Mouse (Mus musculus) small intestine, adult 2 months (tissue): ENCODE measurements around the gene Cfap99.

Experiments used
- CTCF ChIP-seq: fragments of 200-500 bp; IDR thresholded peaks from 2 replicates; pipeline ENCODE4 v1.5.1; 2012; ENCODE audit warnings: low read depth, mild to moderate bottlenecking, control low read depth, inconsistent platforms, low read length, moderate library complexity, mixed read lengths; ENCODE audit not compliant: insufficient replicate concordance, insufficient read length; ENCODE audit errors: extremely low read depth
- POLR2A ChIP-seq: fragments of 200-500 bp; IDR thresholded peaks from 2 replicates; pipeline ENCODE4 v1.6.1; 2012; ENCODE audit warnings: low read depth, mild to moderate bottlenecking, control low read depth, inconsistent platforms, low read length, moderate library complexity

DNA sequence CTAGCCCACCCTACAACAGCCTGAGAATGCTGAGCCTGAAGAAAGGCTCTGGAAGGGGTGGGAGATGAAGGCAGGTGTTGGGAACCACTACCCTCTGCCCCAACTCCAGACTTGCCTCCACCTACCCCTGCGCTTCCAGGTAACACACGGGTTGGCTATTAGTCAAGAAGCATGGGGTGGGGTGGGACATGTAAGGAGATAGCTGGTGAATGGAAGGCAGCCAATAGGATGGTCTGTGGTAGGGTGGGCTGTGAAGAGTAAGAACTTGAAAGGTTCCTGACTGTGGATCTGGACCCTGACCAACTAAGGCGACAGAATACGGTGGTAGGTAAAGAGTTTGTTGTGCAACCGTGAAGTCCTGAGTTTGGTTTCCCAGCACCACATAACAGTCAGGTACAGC lies 5.0 kb upstream of the Cfap99 start:
- TF ChIP-seq CTCF (no peak), POLR2A (no peak)
